Mouse (Mus musculus) cerebellum, postnatal 4 days (tissue): Measurements from ENCODE around the gene Tom1l2.
A peak's percentile ranks its signal among the peaks of the same experiment; 100 is the strongest.

ENCODE experiments used
- DNase-seq, 2 experiments: peaks; one replicate each; pipeline ENCODE4 v3.0.0; 2022; ENCODE audit warnings: low spot score in 2 of 2, mixed read lengths in 1 of 2

Tom1l2 gene

DNA sequence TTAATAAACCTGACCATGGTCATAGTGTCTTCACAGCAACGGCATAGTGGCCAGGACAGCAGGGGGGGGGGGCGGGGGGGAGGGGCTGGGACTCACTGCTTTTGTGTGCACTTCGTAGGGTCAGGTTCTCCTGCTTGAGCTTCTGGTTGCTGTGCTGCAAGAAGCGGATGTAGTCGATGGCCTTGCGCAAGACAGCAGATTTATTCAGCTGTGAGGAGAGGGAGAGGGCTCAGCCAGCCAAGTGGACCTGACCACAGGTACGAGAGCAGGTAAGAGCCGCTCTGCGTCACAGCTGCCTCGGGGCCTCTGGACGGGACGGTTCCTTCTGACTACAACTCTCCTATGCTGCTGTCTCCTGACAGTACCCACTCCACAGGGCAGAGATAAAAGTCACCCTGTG, 147.7 kb downstream of the Tom1l2 start:
- no peak for DNase-seq

- DNase-seq, result peak in 1 of 2 experiments; percentile 70
These were observed 149.7 kb downstream of the Tom1l2 start for GRCm38 (mm10) chr11:60202710-60203638.

- peak in 1 of 2 experiments; percentile 23 for DNase-seq
These were observed 152.3 kb downstream of the Tom1l2 start for GRCm38 (mm10) chr11:60200384-60200783.

DNA sequence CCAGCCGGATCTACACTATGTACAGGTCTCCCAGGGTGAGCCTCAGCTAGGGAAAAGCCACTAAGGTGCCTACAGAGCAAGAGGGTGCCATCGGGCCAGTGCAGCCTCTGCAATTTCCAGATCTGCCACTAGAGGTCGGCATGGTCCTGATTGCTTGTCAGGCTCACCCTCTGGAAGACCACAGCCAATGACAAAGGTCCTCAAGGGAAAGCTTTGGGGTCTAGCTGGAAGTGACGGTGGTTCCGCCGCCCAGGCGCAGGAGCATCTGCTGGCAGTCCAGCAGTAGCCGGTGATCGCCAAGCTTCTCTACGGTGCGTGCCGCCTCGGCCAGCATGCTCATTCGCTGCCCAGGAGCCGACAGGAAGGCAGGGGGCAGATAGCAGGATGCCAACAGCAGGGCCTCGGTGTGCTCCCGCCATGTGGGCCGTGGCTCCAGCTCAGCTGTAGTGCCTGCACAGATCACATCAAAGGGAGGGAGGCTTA, 153.0 kb downstream of the Tom1l2 start:
- peak; percentile 98 to 99 for DNase-seq

- DNase-seq, result peak in 1 of 2 experiments; percentile 7
These were observed 154.1 kb downstream of the Tom1l2 start for GRCm38 (mm10) chr11:60198651-60199050.

- peak in 1 of 2 experiments; percentile 61 for DNase-seq
These were observed 154.6 kb downstream of the Tom1l2 start for GRCm38 (mm10) chr11:60197998-60198619.

- no peak for DNase-seq
These were observed 156.4 kb downstream of the Tom1l2 start for GRCm38 (mm10) chr11:60196344-60196743.

GRCm38 (mm10) chr11:60195108-60195507, 157.6 kb downstream of the Tom1l2 start:
- DNase-seq, result peak in 1 of 2 experiments; percentile 27

GRCm38 (mm10) chr11:60193556-60193955, 159.1 kb downstream of the Tom1l2 start:
- DNase-seq, result peak in 1 of 2 experiments; percentile 81

GRCm38 (mm10) chr11:60192534-60192933, 160.2 kb downstream of the Tom1l2 start:
- no peak for DNase-seq

DNA sequence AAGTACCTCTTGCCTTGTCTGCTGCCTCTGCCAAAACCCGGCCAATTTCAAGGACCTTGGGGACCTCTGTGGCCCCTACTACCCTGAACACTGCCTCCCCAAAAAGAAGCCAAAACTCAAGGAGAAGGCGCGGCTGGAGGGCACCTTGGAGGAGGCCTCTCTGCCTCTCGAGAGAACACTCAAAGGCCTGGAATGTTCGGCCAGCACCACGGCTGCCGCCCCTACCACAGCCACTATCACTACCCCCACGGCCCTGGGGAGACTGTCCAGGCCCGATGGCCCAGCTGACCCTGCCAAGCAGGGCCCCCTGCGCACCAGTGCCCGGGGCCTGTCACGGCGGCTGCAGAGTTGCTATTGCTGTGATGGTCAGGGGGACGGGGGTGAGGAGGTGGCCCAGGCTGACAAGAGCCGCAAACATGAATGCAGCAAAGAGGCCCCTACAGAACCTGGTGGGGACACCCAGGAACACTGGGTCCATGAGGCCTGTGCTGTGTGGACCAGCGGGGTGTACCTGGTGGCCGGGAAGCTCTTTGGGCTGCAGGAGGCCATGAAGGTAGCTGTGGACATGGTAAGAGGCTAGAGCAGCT, 162.6 kb downstream of the Tom1l2 start:
- DNase-seq, result no peak

- peak in 1 of 2 experiments; percentile 49 for DNase-seq
These were observed 163.1 kb downstream of the Tom1l2 start for GRCm38 (mm10) chr11:60189501-60190040.

DNA sequence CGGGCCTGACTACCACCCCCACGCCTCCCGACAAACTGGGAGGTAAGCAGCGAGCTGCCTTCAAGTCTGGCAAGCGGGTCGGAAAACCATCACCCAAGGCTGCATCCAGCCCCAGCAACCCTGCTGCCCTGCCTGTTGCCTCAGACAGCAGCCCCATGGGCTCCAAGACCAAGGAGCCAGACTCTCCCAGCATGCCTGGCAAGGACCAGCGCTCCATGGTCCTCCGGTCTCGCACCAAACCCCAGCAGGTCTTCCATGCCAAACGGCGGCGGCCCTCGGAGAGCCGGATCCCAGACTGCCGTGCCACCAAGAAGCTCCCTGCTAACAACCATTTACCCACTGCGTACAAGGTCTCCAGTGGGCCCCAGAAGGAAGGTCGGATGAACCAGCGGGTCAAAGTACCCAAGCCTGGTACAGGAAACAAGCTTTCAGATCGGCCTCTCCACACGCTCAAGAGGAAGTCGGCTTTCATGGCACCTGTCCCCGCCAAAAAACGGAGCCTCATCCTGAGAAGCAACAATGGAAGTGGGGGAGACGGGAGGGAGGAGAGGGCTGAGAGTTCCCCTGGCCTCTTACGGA, 164.3 kb downstream of the Tom1l2 start:
- peak in 1 of 2 experiments; percentile 10 for DNase-seq

DNA sequence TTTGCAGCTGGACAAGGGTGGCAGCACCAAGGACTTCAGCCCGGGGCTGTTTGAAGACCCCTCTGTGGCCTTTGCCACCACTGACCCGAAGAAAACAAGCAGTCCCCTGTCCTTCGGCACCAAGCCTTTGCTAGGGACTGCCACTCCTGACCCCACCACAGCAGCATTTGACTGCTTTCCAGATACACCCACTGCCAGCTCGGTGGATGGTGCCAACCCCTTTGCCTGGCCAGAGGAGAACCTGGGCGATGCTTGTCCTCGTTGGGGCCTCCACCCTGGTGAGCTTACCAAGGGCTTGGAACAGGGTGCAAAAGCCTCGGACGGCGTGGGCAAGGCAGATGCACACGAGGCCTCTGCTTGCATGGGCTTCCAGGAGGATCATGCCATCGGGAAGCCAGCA, 165.6 kb downstream of the Tom1l2 start:
- DNase-seq, result peak in 1 of 2 experiments; percentile 42

GRCm38 (mm10) chr11:60185396-60186231, 167.1 kb downstream of the Tom1l2 start:
- DNase-seq, result peak in 1 of 2 experiments; percentile 78

DNA sequence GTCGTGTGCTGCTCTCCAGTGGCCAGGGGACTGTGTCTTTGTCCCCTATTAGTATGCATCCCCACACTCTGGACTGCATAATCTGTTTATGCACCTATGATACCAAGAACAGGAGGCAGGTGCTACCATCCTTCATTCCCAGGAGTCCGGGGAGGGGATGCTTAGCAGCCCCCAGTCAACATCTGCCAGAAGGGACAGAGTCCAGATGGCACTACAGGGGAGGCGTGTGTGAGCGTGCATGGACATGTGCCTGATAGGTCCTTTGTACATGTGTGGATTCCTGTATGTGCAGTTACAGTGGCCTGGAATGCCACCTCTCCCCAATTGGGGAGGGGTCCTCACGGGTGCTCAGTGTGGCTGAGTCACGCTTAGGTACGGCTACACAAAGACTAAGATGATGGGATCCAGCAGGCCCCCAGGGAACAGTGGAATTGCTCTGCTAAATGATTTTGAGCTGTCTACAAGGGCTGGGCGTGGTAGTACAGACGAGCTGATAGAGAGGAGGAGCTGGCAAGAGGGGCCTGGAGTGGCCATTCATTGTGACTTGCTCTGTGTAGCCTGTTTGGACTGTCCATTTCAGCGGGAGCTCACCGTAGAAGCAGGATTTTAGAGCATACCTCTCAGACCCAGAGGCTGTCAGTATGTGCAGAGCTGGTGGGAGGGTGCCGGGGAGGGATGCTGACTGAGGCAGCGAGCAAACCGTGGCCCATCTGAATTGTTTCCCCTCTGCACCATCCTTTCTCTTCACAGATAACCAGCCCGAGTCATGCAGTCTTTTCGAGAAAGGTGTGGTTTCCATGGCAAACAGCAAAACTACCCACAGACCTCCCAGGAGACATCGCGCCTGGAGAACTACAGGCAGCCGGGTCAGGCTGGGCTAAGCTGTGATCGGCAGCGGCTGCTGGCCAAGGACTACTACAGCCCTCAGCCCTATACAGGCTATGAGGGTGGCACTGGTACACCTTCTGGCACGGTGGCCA, 168.1 kb downstream of the Tom1l2 start:
- DNase-seq, result no peak

- no peak for DNase-seq
These were observed 170.0 kb downstream of the Tom1l2 start for GRCm38 (mm10) chr11:60182741-60183140.

DNA sequence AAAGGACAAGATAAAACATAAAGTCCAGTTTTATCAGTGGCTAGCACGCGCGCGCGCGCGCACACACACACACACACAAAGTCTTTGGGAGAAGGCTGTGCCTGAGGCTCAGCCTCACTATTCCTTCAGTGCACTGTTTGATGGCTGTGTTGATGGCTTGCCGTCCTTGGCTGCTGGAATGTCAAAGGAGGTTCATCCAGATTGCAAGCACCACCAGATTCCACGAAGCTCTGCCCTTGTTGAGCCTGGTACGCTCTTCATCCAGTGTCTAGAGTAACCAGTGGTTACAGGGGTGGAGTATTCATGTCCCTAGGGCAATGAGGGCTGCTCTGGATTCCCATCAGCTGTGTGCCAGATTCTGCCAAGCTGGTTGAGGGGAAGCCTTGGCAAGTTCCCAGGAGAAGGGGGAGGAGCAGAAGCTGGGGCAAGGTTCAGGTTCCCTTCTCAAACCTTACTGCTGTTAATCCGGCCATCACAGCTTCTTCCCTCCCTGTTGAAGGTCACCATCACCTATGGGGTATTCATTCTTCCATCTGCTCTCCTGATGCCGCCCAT, 170.5 kb downstream of the Tom1l2 start:
- DNase-seq, result peak in 1 of 2 experiments; percentile 51

DNA sequence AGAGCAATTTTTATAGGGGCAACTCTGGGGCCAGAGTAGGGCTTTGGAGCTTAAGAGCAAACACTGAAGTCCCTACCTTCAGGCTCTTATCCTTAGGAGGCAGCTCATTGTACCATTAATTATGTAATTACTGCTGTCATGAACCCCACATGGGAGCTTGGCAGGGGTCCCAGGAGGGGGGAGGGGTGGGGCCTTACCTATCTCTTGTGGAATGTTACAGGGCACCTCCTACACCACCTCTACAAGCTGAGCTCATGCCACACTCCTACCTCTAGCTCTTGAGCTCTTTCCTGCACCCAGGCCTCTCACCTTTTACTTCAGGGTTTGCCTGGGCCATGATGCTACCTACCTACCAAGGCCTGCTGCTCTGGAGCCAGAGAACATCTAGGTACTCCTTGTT, 174.2 kb downstream of the Tom1l2 start:
- DNase-seq, result peak in 1 of 2 experiments; percentile 36
